Mouse (Mus musculus): ENCODE data around the gene Eme2. TPM values are rescaled to one million over a fixed set of nuclear protein-coding genes. Genes with fewer than 3 reads are reported as not detected.
A peak's percentile ranks its signal among the peaks of the same experiment; 100 is the strongest.

Eme2 gene
- total RNA-seq, 4 experiments from 2014 or later, result 43.6 to 80.7 (median 66.3) TPM

- DNase-seq, result peak; percentile 73
These were observed 1.5 kb upstream of the Eme2 start, which contains the start of gene Nme3 for GRCm38 (mm10) chr17:24896241-24896992. Gene Nme3, plus strand, starts transcription at chr17:24896500.

- peak; percentile 81 for DNase-seq
These were observed 819 bp upstream of the Eme2 start for GRCm38 (mm10) chr17:24895571-24896240.

- no peak for DNase-seq
These were observed 559 bp downstream of the Eme2 start for GRCm38 (mm10) chr17:24894061-24894994.

GRCm38 (mm10) chr17:24893276-24893675, 1.6 kb downstream of the Eme2 start:
- DNase-seq, result no peak

- no peak for DNase-seq
These were observed 2.1 kb downstream of the Eme2 start for GRCm38 (mm10) chr17:24892785-24893184.

- DNase-seq, result no peak
These were observed 3.6 kb downstream of the Eme2 start for GRCm38 (mm10) chr17:24891321-24891720.

GRCm38 (mm10) chr17:24890151-24891092, 4.5 kb downstream of the Eme2 start:
- DNase-seq, result no peak

- no peak for DNase-seq
These were observed 6.0 kb downstream of the Eme2 start for GRCm38 (mm10) chr17:24888862-24889261.

GRCm38 (mm10) chr17:24887291-24888080, 7.4 kb downstream of the Eme2 start:
- no peak for DNase-seq

GRCm38 (mm10) chr17:24886932-24887271, 8.0 kb downstream of the Eme2 start:
- DNase-seq, result no peak

- DNase-seq, result peak; percentile 99
These were observed 8.6 kb downstream of the Eme2 start, which contains the start of the genes Nubp2 and Spsb3 for GRCm38 (mm10) chr17:24886134-24886931. Gene Nubp2, minus strand, starts transcription at chr17:24886349. Gene Spsb3, plus strand, starts transcription at chr17:24886643.

GRCm38 (mm10) chr17:24885356-24886133, 9.3 kb downstream of the Eme2 start:
- DNase-seq, result no peak

GRCm38 (mm10) chr17:24884391-24884790, 10.5 kb downstream of the Eme2 start:
- DNase-seq, result no peak

GRCm38 (mm10) chr17:24881738-24882440, 13.0 kb downstream of the Eme2 start:
- no peak for DNase-seq

- DNase-seq, result no peak
These were observed 16.4 kb downstream of the Eme2 start for GRCm38 (mm10) chr17:24878531-24878930.

- DNase-seq, result peak; percentile 26
These were observed 16.8 kb downstream of the Eme2 start for GRCm38 (mm10) chr17:24878117-24878397.

- no peak for DNase-seq
These were observed 17.4 kb downstream of the Eme2 start for GRCm38 (mm10) chr17:24877336-24878116.

- no peak for DNase-seq
These were observed 19.9 kb downstream of the Eme2 start for GRCm38 (mm10) chr17:24874989-24875388.
